Mouse (Mus musculus): ENCODE data around the gene Als2cl.

GRCm38 (mm10) chr9:110933850-110934437 lies 54.3 kb downstream of the Als2cl start:
- no peak for TF ChIP-seq CTCF (IDR thresholded peaks at IDR 0.05; ENCODE audit: borderline replicate concordance, insufficient read depth, low read length)
- no peak for TF ChIP-seq POLR2A (IDR thresholded peaks at IDR 0.05; ENCODE audit: low read depth, low read length)

All from embryonic fibroblast, embryonic 13.5 days (primary cell).